Mouse (Mus musculus): ENCODE measurements around the gene Mamdc2. TPM values are rescaled to one million over a fixed set of nuclear protein-coding genes. Genes with fewer than 3 reads are reported as not detected.
A peak's percentile ranks its signal among the peaks of the same experiment; 100 is the strongest.

Gene Mamdc2
- polyA plus RNA-seq, 1 experiment from 2014 or later: 3.9 TPM

GRCm38 (mm10) chr19:23478895-23479596 lies 30.8 kb upstream of the Mamdc2 start:
- H3K9me3 ChIP-seq (ENCODE audit: control insufficient read depth, low read length): no peaks in the 10 kb centered on the region
- no peak overlapping the region for H3K27ac ChIP-seq (replicated peaks)
- TF ChIP-seq CTCF (IDR thresholded peaks at IDR 0.05; ENCODE audit: low read depth) (peak; percentile 68), EP300 (optimal IDR thresholded peaks at IDR 0.05) (no peak)
- no peak overlapping the region for H3K4me3 ChIP-seq (ENCODE audit: low read depth, low read length)
- H3K9ac ChIP-seq (ENCODE audit: low read length): no peak overlapping the region
- no peak overlapping the region for H3K4me2 ChIP-seq (replicated peaks; ENCODE audit: low read depth)
- no peaks in the 10 kb centered on the region for H3K4me1 ChIP-seq (replicated peaks; ENCODE audit: control insufficient read depth, insufficient read depth)
- 20% methylated on average over 9 of the region's 10 CpGs for WGBS
- H3K27me3 ChIP-seq (ENCODE audit: control insufficient read depth, insufficient read depth, low read length): no peaks in the 10 kb centered on the region
- DNase-seq (ENCODE audit: low spot score) (peak; percentile 43), ATAC-seq (ENCODE audit: low FRiP score, low TSS enrichment) (no peak)
- no peaks in the 10 kb centered on the region for H3K36me3 ChIP-seq (ENCODE audit: control insufficient read depth, insufficient read depth, low read length)

GRCm38 (mm10) chr19:23477826-23478225 lies 29.6 kb upstream of the Mamdc2 start:
- H3K4me1 ChIP-seq (replicated peaks; ENCODE audit: control insufficient read depth, insufficient read depth): no peaks in the 10 kb centered on the region
- ATAC-seq (ENCODE audit: low FRiP score, low TSS enrichment) (no peak), DNase-seq (ENCODE audit: low spot score) (no peak)
- H3K27ac ChIP-seq (replicated peaks): no peak overlapping the region
- no peaks in the 10 kb centered on the region for H3K9me3 ChIP-seq (ENCODE audit: control insufficient read depth, low read length)
- no peaks in the 10 kb centered on the region for H3K27me3 ChIP-seq (ENCODE audit: control insufficient read depth, insufficient read depth, low read length)
- no peaks in the 10 kb centered on the region for H3K36me3 ChIP-seq (ENCODE audit: control insufficient read depth, insufficient read depth, low read length)
- H3K4me2 ChIP-seq (replicated peaks; ENCODE audit: low read depth): no peak overlapping the region
- H3K4me3 ChIP-seq (ENCODE audit: low read depth, low read length): no peak overlapping the region
- TF ChIP-seq EP300 (optimal IDR thresholded peaks at IDR 0.05) (no peak), CTCF (IDR thresholded peaks at IDR 0.05; ENCODE audit: low read depth) (no peak)
- H3K9ac ChIP-seq (ENCODE audit: low read length): no peak overlapping the region
- WGBS: 55% methylated on average over 6 of the region's 6 CpGs

GRCm38 (mm10) chr19:23467866-23468265 lies 19.6 kb upstream of the Mamdc2 start:
- Histone ChIP-seq H3K4me1 (replicated peaks; ENCODE audit: control insufficient read depth, insufficient read depth) (no peaks in the 10 kb centered on the region), H3K4me2 (replicated peaks; ENCODE audit: low read depth) (no peak overlapping the region), H3K4me3 (ENCODE audit: low read depth, low read length) (no peak overlapping the region), H3K27ac (replicated peaks) (no peak overlapping the region), H3K36me3 (ENCODE audit: control insufficient read depth, insufficient read depth, low read length) (no peaks in the 10 kb centered on the region), H3K9me3 (ENCODE audit: control insufficient read depth, low read length) (no peaks in the 10 kb centered on the region), H3K27me3 (ENCODE audit: control insufficient read depth, insufficient read depth, low read length) (no peaks in the 10 kb centered on the region), H3K9ac (ENCODE audit: low read length) (no peak overlapping the region)
- TF ChIP-seq CTCF (IDR thresholded peaks at IDR 0.05; ENCODE audit: low read depth): no peak
- no peak for TF ChIP-seq EP300 (optimal IDR thresholded peaks at IDR 0.05)
- DNase-seq (ENCODE audit: low spot score) (no peak), ATAC-seq (ENCODE audit: low FRiP score, low TSS enrichment) (no peak)
- 47% methylated on average over 1 of the region's 1 CpGs for WGBS

- Histone ChIP-seq H3K4me1 (replicated peaks; ENCODE audit: control insufficient read depth, insufficient read depth) (no peaks in the 10 kb centered on the region), H3K36me3 (ENCODE audit: control insufficient read depth, insufficient read depth, low read length) (no peaks in the 10 kb centered on the region), H3K4me3 (ENCODE audit: low read depth, low read length) (no peak overlapping the region), H3K9ac (ENCODE audit: low read length) (no peak overlapping the region), H3K9me3 (ENCODE audit: control insufficient read depth, low read length) (no peaks in the 10 kb centered on the region), H3K27me3 (ENCODE audit: control insufficient read depth, insufficient read depth, low read length) (no peaks in the 10 kb centered on the region), H3K27ac (replicated peaks) (no peak overlapping the region), H3K4me2 (replicated peaks; ENCODE audit: low read depth) (no peak overlapping the region)
- WGBS: 80% methylated on average over 2 of the region's 2 CpGs
- TF ChIP-seq EP300 (optimal IDR thresholded peaks at IDR 0.05) (no peak), CTCF (IDR thresholded peaks at IDR 0.05; ENCODE audit: low read depth) (no peak)
- no peak for ATAC-seq (ENCODE audit: low FRiP score, low TSS enrichment)
- no peak for DNase-seq (ENCODE audit: low spot score)
Observed at GRCm38 (mm10) chr19:23467011-23467410, 18.8 kb upstream of the Mamdc2 start.

GRCm38 (mm10) chr19:23457492-23457891 lies 9.2 kb upstream of the Mamdc2 start:
- WGBS: 22% methylated on average over 4 of the region's 4 CpGs
- Histone ChIP-seq H3K4me1 (replicated peaks; ENCODE audit: control insufficient read depth, insufficient read depth) (no peaks in the 10 kb centered on the region), H3K4me3 (ENCODE audit: low read depth, low read length) (no peak overlapping the region), H3K27me3 (ENCODE audit: control insufficient read depth, insufficient read depth, low read length) (no peaks in the 10 kb centered on the region), H3K9me3 (ENCODE audit: control insufficient read depth, low read length) (no peaks in the 10 kb centered on the region), H3K9ac (ENCODE audit: low read length) (no peak overlapping the region), H3K4me2 (replicated peaks; ENCODE audit: low read depth) (no peak overlapping the region), H3K27ac (replicated peaks) (no peak overlapping the region), H3K36me3 (ENCODE audit: control insufficient read depth, insufficient read depth, low read length) (no peaks in the 10 kb centered on the region)
- no peak for ATAC-seq (ENCODE audit: low FRiP score, low TSS enrichment)
- no peak for TF ChIP-seq EP300 (optimal IDR thresholded peaks at IDR 0.05)
- TF ChIP-seq CTCF (IDR thresholded peaks at IDR 0.05; ENCODE audit: low read depth): no peak
- DNase-seq (ENCODE audit: low spot score): no peak

- Histone ChIP-seq H3K36me3 (ENCODE audit: control insufficient read depth, insufficient read depth, low read length) (no peaks in the 10 kb centered on the region), H3K9me3 (ENCODE audit: control insufficient read depth, low read length) (no peaks in the 10 kb centered on the region), H3K9ac (ENCODE audit: low read length) (no peak overlapping the region), H3K27ac (replicated peaks) (no peak overlapping the region), H3K4me3 (ENCODE audit: low read depth, low read length) (no peak overlapping the region), H3K4me2 (replicated peaks; ENCODE audit: low read depth) (no peak overlapping the region), H3K4me1 (replicated peaks; ENCODE audit: control insufficient read depth, insufficient read depth) (no peaks in the 10 kb centered on the region; the same call in 1 of the 2 replicates), H3K27me3 (ENCODE audit: control insufficient read depth, insufficient read depth, low read length) (no peaks in the 10 kb centered on the region)
- no peak for ATAC-seq (ENCODE audit: low FRiP score, low TSS enrichment)
- WGBS: 52% methylated on average over 4 of the region's 4 CpGs
- no peak for DNase-seq (ENCODE audit: low spot score)
- TF ChIP-seq CTCF (IDR thresholded peaks at IDR 0.05; ENCODE audit: low read depth): no peak
- TF ChIP-seq EP300 (optimal IDR thresholded peaks at IDR 0.05): no peak
Observed at GRCm38 (mm10) chr19:23451361-23451760, 3.1 kb upstream of the Mamdc2 start.
